Mouse (Mus musculus) kidney, adult 2 months (tissue): ENCODE measurements around the gene Eno2.

Experiments
- CTCF ChIP-seq: fragments of 200-500 bp; conservative IDR thresholded peaks from 2 replicates; pipeline ENCODE4 v1.5.1; 2011; ENCODE audit warnings: low read depth, mild to moderate bottlenecking, control low read depth, low read length, moderate library complexity, mixed read lengths; ENCODE audit not compliant: insufficient read depth, insufficient read length
- POLR2A ChIP-seq: fragments of 200-500 bp; IDR thresholded peaks from one replicate; pipeline ENCODE4 v1.6.1; 2011; ENCODE audit warnings: low read depth, low read length, control low read depth

DNA sequence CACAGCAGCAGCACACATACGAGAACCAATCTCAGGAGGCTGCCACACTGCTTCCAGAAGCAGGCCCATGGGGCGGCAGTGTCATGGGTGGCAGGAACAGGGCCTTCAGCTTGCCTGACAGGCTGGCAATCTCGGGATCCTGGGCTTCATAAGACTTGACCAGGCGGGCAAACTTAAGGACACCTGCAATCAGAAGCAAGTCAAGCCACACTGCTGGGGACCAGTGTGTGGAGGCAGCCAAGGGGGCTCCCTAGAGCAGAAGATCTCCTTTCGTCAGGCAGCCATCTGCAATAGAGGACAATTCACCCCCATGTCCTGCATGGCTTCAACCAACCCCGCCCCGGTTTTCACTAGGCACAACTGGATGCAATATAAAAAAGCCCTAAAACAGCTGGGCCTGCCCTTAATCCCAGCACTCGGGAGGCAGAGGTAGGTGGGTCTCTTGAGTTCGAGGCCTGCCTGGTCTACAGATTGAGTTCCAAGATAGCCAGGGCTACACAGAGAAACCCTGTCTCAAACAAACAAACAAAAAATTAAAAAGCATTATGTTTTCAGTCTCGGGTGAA is 30.2 kb downstream of the Eno2 start:
- TF ChIP-seq POLR2A, result no peak
- no peak for TF ChIP-seq CTCF
